Mouse (Mus musculus): Measurements from ENCODE around the gene Gprc5d.

Gene Gprc5d

GRCm38 (mm10) chr6:135118183-135118582 lies at the start of gene Gprc5d:
Gprc5d (minus strand) TSS chr6:135118283.
- DNase-seq (ENCODE audit: low read depth, low spot score), result no peak

GRCm38 (mm10) chr6:135166712-135167111 lies 48.6 kb upstream of the Gprc5d start:
- DNase-seq (ENCODE audit: low read depth, low spot score), result no peak

GRCm38 (mm10) chr6:135166262-135166661 lies 48.2 kb upstream of the Gprc5d start:
- no peak for DNase-seq (ENCODE audit: low read depth, low spot score)

- DNase-seq (ENCODE audit: low read depth, low spot score), result no peak
Measured at GRCm38 (mm10) chr6:135165706-135166105, 47.6 kb upstream of the Gprc5d start.

- no peak for DNase-seq (ENCODE audit: low read depth, low spot score)
Measured at GRCm38 (mm10) chr6:135165191-135165590, 47.1 kb upstream of the Gprc5d start.

- DNase-seq (ENCODE audit: low read depth, low spot score), result no peak
Measured at GRCm38 (mm10) chr6:135162861-135163260, 44.8 kb upstream of the Gprc5d start.

- DNase-seq (ENCODE audit: low read depth, low spot score), result no peak
Measured at GRCm38 (mm10) chr6:135162311-135162710, 44.2 kb upstream of the Gprc5d start.

- no peak for DNase-seq (ENCODE audit: low read depth, low spot score)
Measured at GRCm38 (mm10) chr6:135161356-135161755, 43.3 kb upstream of the Gprc5d start.

GRCm38 (mm10) chr6:135158509-135158908 lies 40.4 kb upstream of the Gprc5d start:
- DNase-seq (ENCODE audit: low read depth, low spot score), result no peak

GRCm38 (mm10) chr6:135157496-135157895 lies 39.4 kb upstream of the Gprc5d start:
- no peak for DNase-seq (ENCODE audit: low read depth, low spot score)

GRCm38 (mm10) chr6:135156597-135156996 lies 38.5 kb upstream of the Gprc5d start:
- DNase-seq (ENCODE audit: low read depth, low spot score), result no peak

- DNase-seq (ENCODE audit: low read depth, low spot score), result peak; percentile 36
Measured at GRCm38 (mm10) chr6:135153719-135154118, 35.6 kb upstream of the Gprc5d start.

GRCm38 (mm10) chr6:135150311-135150710 lies 32.2 kb upstream of the Gprc5d start:
- DNase-seq (ENCODE audit: low read depth, low spot score), result peak; percentile 54

GRCm38 (mm10) chr6:135149722-135150121 lies 31.6 kb upstream of the Gprc5d start:
- no peak for DNase-seq (ENCODE audit: low read depth, low spot score)

- DNase-seq (ENCODE audit: low read depth, low spot score), result no peak
Measured at GRCm38 (mm10) chr6:135149175-135149574, 31.1 kb upstream of the Gprc5d start.

- DNase-seq (ENCODE audit: low read depth, low spot score), result peak; percentile 47
Measured at GRCm38 (mm10) chr6:135148506-135148905, 30.4 kb upstream of the Gprc5d start.

- no peak for DNase-seq (ENCODE audit: low read depth, low spot score)
Measured at GRCm38 (mm10) chr6:135145976-135146375, 27.9 kb upstream of the Gprc5d start.

- peak; percentile 86 for DNase-seq (ENCODE audit: low read depth, low spot score)
Measured at GRCm38 (mm10) chr6:135144516-135144915, 26.4 kb upstream of the Gprc5d start.

GRCm38 (mm10) chr6:135143151-135143550 lies 25.1 kb upstream of the Gprc5d start:
- DNase-seq (ENCODE audit: low read depth, low spot score), result no peak

- DNase-seq (ENCODE audit: low read depth, low spot score), result peak; percentile 18
Measured at GRCm38 (mm10) chr6:135141451-135142147, 23.5 kb upstream of the Gprc5d start.

- no peak for DNase-seq (ENCODE audit: low read depth, low spot score)
Measured at GRCm38 (mm10) chr6:135138746-135139145, 20.7 kb upstream of the Gprc5d start.

- DNase-seq (ENCODE audit: low read depth, low spot score), result no peak
Measured at GRCm38 (mm10) chr6:135138207-135138606, 20.1 kb upstream of the Gprc5d start.

GRCm38 (mm10) chr6:135137736-135138135 lies 19.7 kb upstream of the Gprc5d start:
- no peak for DNase-seq (ENCODE audit: low read depth, low spot score)

All from 3T3-L1 (cell line).